Mouse (Mus musculus): Measurements from ENCODE around the gene Tmem88.

The Tmem88 gene

DNA sequence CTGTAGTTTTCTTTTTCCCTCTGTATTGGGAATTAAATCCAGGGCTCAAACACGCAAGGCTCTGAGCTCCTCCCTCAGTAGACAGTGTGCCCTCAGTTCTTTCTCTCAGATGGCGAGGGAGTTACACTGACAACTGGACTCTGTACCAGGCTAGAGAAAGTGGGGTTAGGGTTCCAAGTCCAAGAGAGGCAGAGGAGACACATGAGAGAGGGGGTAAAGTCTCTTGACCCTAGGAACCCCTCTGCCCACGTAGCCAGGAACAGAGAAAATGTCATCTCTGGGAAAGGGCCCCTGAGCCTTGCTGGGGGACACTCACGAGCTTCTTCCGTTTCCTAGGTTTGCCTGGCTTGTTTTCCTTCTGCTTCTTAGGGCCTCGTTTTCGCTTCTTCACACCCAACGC lies 33.7 kb downstream of the Tmem88 start:
- no peak for DNase-seq (ENCODE audit: low spot score in 2 of 2)

GRCm38 (mm10) chr11:69362479-69362878 lies 35.6 kb downstream of the Tmem88 start:
- no peak for DNase-seq (ENCODE audit: low spot score in 2 of 2)

- no peak for DNase-seq (ENCODE audit: low spot score in 2 of 2)
Observed at GRCm38 (mm10) chr11:69362021-69362420, 36.0 kb downstream of the Tmem88 start.

DNA sequence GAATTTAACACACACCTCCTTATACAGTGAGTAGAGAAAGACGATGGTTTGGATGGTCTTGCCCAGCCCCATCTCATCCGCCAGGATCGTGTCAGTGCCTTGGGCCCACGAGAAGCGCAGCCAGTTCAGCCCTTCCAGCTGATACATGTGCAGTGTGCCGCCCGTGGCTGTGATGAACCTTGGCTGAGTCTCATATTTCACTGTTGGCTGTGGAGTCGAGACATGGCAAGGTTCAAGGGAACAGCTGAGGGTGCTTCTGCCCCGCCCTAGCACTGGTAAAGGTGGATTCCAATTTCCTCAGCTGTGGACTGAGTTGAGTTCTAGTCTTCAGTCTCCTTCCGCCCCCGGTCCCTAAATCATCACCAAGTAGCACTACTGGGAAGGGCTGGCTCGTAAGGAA lies 40.3 kb downstream of the Tmem88 start:
- no peak for DNase-seq (ENCODE audit: low spot score in 2 of 2)

- DNase-seq (ENCODE audit: low spot score in 2 of 2) = no peak
Observed at GRCm38 (mm10) chr11:69356544-69356943, 41.5 kb downstream of the Tmem88 start.

Data from natural killer cell, adult 2 months (primary cell).